Mouse (Mus musculus) c-Kit-positive CD71-negative TER-119-negative erythroid progenitor cells, embryonic 14.5 days (primary cell): ENCODE results near the gene Actr1b.

Experiments used
- DNase-seq: peaks from one replicate; pipeline ENCODE4 v3.0.0-alpha.2; 2013; ENCODE audit warnings: low read depth

The Actr1b gene

GRCm38 (mm10) chr1:36714311-36714710, at the start of gene Actr1b:
TSS of gene Actr1b (minus strand) at chr1:36714422.
- no peak for DNase-seq

GRCm38 (mm10) chr1:36761568-36761967, 47.3 kb upstream of the Actr1b start, which contains the start of gene Zap70:
TSS of gene Zap70 (plus strand) at chr1:36761798.
- no peak for DNase-seq

GRCm38 (mm10) chr1:36761061-36761460, 46.8 kb upstream of the Actr1b start:
- no peak for DNase-seq

DNA sequence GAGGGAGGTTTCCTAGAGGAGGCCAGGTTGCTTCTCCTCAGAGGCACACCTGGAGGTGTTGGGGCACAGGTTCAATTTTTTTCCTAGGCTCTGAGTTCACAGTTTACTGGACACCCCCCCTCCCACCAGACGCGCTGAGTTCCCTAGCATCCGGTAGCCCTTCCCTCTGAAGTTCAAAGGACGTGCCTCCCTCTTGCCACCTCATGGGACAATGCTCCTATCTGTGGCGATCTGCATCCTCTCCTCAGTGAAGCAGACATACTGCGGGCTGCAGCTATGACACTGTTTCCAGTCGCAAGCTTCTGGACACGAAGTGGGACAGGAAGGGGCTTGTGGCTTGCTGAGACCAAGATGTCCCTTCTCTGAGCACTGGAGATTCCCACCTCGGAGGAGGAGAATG, 46.2 kb upstream of the Actr1b start:
- no peak for DNase-seq

- no peak for DNase-seq
Measured at GRCm38 (mm10) chr1:36759076-36759475, 44.9 kb upstream of the Actr1b start.

DNA sequence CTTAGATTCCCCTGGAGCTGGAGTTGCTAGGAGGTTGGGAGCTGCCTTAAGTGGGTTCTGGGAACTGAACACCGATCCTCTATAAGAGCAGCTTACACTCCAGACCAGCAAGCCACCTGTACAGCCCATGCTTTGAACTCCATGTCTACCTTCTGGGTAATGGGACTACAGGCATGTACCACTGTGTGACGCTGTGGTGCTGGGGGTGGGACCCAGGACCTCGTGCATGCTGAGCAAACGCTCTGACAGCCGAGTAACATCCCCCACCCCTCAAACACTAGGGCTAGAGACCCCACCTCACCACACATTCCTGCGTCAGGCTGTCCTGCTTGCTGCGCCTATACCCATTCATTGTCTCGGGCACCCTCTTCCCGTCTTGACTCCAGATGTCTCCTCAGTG, 44.3 kb upstream of the Actr1b start:
- no peak for DNase-seq

DNA sequence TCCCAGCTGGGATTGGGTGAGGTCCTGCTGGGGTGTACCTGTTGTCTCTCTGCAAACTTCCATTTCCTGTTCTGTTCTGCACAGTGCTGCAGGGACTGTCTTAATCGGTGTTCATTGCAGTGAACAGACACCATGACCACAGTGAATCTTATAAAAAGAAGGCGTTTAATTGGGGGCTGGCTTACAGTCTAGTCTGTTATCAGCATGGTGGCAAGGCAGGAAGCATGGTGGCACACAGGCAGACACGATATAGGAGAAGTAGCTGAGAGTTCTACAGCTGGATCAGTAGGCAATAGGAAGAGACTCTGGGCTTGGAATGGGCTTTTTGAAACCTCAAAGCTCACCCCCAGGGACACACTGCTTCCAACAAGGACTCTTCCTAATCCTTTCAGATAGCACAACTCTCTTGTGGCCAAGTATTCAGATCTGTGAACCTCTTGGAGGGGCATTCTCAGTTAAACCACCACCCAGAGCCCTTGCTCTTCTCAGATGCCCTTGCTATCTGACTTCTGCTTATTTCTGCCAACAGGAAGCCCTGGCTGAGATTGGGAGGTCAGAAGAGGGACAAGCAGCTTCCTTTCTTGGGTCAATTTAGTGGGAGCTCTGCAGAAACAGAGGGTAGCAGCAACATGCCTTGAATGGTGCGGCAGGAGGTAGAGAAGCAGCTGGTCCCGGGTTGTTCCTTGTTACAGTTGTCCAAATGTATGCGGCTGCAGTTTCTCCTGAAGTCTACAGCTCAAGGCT, 39.9 kb upstream of the Actr1b start:
- no peak for DNase-seq

DNA sequence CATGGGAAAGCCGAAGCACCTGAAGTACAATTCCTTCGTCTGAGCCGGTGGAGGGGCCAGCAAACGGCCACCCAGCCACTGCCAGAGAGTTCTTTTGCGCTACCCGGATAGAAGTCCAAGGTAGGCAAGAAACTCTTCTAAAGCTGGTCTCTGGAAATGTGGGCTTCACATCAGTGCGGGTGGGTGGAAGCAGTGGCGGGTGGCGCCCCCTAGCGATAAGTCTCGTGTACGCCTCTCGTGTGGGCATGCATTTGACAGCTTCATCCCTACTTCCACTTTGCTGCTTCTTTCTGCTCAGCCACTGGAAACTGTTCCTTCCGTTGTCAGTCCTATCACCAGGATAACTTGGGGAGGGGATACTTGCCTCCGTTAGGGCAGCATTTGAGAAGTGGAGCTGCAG, 32.2 kb upstream of the Actr1b start:
- DNase-seq = peak; percentile 35

DNA sequence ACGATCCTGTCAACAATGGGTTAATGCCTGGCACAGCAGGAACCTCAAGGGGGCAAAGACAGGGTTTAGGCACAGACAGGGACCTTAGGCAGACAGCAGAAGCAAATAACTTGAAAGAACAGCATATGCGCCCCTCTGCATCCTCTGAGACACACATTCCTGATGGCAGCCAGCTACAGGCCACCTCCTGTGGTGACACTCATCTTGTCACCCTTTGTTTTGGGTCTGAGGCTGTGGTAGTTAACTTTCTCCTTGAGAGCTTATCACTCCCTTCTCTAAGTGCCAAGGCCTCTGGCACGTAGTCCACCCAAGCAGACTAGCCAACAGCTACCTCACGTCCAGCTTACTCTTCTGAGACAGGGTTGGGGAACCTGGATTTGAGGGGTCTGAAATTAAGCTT, 31.4 kb upstream of the Actr1b start:
- no peak for DNase-seq

DNA sequence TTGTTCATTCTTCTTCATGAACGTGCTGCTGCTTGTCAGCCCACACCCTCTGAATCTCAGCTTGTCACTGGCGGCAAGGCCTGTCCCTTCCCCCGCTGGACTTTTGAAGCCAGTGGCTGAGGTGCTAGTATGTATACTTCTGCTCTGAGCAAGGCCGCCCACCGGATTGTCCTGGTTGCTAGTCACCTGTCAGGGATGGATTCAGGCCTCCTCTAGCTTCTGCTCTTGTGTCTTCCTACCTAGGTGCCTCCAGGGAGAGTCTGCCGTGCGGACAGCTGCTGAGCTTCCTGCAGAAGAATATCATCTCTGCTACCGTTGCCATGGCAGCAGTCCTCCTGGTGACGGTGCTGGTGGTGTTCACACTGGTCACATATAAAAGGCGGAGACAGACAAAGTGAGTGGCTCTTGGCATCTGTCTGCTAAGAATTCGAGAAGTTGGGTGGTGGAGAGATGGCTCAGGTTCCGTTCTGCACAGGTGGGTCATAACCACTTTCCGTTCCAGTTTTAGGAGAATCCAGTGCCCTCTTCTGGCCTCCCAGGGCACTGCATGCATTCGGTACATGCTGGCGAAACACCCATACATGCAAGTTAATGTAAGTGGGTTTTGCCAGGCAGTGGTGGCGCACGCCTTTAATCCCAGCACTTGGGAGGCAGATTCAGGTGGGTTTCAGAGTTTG, 30.2 kb upstream of the Actr1b start:
- peak; percentile 63 for DNase-seq

- no peak for DNase-seq
Measured at GRCm38 (mm10) chr1:36743046-36743445, 28.8 kb upstream of the Actr1b start.

DNA sequence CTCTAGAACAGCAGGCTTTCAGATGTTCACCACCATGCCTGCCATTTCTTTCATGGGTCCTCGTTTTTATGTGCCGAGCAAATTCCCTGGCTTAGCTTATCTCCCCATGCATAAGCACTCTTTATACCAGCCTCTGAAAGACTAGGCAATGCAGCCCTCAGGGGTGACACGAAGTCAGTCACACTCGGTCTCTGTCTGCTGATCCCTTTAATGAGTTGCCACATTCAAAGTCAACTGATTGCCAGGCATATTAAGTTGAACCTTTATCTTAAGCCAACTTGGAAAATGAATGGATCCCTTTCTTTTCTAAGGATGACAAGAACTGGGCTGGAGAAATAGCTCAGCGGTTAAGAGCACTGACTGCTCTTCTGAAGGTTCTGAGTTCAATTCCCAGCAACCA, 25.0 kb upstream of the Actr1b start:
- no peak for DNase-seq

GRCm38 (mm10) chr1:36737300-36737699, 23.1 kb upstream of the Actr1b start:
- peak; percentile 89 for DNase-seq

GRCm38 (mm10) chr1:36724057-36724431, 9.8 kb upstream of the Actr1b start:
- no peak for DNase-seq

DNA sequence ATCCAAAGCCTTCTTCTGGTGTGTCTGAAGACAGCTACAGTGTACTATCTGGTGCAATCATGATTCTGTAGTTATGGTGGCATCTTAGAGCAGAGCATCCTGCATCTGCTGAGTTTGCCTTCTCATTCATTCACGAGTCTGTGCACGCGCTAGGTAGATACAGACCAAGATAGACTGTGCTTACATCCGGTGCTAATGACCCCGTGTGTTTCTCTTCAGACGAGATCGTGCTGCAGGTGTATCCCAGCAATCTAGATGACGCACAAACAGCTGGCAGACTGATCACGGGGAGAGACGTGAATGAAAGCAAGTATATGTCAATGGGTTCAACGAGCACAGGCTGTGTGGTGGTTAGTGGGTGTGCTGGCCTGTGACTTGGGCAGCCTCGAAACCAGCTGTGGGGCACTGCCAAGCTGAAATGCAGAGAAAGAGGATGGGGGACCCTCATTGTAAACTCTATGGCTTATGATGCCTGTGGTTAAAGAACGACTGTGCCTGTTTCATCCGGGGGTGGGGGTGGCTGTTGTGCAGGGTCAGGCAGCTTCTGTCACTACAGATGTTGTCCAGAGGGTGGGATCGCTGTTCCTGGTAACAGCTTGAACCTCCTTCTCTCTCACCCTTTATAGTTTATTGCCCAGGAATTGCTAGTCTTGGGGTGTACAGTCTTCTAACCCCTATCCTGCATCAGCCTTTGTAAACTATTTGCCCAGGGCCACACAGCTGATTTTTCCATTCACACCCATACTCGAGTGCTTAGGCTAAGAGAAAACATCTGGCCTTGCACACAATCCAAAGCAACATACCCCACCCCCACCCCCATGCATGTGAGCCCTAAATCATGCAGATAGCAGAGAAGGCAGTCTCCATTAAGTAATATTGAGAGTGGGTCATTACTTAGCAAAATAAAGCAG, 9.2 kb upstream of the Actr1b start:
- no peak for DNase-seq

DNA sequence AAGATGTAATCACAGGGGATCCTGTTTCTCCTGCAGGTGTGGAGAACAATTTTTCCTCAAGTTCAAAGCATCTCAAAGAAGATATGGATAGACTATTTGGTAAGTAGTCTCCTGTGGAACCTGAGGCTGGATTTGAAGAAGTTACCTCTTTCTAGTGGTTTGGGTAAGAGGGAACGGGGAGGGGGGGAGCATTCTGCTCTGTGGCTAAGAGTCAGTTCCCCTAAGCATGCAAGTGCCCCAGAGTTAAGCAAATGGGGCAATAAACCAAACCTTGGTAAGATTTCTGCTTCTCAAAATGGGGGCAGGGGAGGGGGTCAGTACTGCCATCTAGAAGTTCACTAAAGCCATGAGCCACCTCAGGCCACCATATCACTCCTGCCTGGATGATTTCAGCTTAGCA, 4.6 kb upstream of the Actr1b start:
- no peak for DNase-seq

DNA sequence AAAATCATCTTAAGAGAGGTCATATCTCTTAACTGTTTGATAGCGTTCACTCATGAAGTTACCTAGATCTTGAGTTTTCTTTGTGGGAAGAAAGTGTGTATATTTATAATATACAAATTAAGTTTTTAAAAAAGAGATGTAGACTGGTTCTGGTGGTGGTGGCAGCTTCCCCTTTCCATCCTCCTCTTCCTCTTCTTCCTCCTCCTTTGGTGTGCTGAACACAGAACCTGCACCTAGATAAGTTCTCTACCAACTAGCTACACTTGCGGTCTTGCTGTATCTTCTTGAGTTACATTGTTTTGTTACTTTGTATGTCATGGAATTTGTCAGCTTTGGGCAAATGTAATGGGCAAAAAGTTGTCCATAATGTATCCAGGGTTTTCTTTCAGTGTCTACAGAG, 3.1 kb downstream of the Actr1b start:
- no peak for DNase-seq

GRCm38 (mm10) chr1:36709854-36710280, 4.4 kb downstream of the Actr1b start, which contains the start of gene 4933424G06Rik:
TSS of gene 4933424G06Rik (plus strand) at chr1:36710149.
- peak; percentile 97 for DNase-seq

DNA sequence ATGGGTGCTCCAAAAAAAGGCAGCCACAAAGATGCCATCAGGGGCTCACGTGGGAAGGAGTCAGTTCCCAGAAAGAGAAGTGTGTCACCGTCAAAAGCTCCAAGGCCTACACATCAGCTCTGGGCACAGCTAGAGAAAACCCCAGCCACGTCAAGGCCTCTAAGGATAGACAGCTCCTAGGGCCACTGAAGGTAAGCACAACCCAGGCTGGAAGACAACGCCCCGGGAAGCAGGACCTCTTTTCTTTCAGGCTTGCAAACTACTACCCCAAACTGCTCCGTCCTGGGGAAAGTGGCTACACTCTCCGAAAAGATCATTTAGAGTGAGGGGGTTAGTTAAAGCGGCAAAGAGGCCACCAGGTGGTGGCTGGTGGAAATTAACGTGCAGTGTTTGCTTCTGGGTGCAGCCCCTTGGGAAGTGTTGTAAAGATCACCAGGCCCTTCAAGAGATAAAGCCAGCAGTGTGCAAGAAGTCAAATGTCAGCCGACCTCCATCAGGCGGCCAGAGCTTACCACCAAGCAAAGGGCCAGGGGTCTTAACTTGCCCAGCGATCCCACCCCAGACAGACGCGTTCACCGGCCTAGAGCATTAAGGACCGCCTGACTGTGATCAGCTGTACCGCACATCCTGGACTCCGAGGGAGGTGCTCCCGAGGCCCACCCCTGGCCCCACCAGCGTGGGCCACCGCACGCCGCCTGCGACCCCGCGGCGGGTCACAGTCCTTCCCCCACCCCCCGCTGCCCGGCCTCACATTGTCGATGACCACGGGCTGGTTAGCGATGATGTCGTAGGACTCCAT, 5.0 kb downstream of the Actr1b start:
- peak; percentile 34 for DNase-seq

GRCm38 (mm10) chr1:36708626-36709025, 5.6 kb downstream of the Actr1b start:
- no peak for DNase-seq

DNA sequence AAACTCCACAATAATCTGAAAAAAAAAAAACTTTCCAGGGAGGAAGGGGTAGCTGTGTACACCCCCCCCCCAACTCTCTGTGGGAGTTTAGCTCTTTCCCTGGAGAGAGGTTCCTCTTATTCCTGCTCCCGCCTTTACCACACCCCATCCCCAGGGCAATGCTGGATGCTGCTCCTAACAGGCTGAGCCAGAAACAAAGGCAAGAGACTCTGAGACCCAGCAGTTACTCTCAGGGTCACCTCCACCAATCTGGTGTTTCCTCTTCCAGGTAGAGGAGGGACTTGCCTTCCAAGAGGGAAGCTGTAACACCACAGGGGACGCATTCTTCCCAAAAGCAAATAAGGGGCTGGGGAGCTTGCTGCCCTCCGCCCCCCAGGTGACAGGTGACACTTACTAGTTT, 6.4 kb downstream of the Actr1b start:
- no peak for DNase-seq

DNA sequence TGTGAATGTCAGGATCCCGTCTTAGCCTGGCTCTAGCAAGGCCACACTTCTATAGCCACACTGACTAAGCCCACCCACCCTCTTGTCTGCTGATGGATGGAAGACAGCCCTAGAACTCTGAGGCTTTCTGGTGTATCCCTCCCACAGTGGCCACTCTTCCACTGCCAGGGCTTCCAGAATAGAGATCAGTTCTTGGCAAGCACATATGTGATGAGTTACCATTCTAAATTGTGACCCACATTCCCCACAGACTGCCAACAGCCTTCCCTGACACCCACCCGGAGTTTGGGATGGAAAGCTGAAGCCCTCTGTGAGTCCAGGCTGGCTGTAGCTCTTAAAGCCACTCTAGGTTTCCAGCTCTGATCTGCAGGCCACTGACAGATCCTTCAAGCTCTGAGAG, 7.1 kb downstream of the Actr1b start:
- no peak for DNase-seq
